In the genomic region with DNA sequence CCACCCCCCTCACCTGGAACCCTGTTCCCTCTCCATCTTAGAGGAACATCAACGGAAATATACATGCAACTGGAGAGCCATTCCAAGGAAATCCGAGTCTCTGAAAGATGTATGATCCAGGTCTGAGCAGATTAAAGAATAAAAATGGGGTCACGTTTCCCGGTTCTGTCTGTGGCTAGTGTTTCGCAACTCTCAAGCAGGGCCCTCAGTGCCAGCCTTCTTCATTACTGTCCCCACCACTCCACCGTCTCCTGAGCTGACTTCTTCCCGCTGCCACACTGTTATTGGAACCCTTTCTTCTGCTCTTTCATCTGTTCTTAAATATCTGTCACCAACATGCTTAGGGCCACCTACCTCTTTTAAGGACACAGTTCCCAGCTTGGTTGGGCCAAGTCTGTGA, we compare ENCODE assay signal across 21 mouse cellular contexts. TPM values are rescaled to one million over a fixed set of nuclear protein-coding genes. Genes with fewer than 3 reads are reported as not detected.
DNase-seq lines count a peak whose midpoint lies in the region; ATAC-seq lines count a peak whose summit lies in the region.
"Had no signal": no experiment of that assay in that cellular context is flagged by ENCODE, and none has a peak within 500 bp of the region (broad histone marks: within the 10 kb centered on the region; RNA-seq: fewer than 3 reads in every experiment).

No protein-coding gene starts in this region.

- 0 out of 2 replicates have a peak, but pooled peaks have one; percentile 47 for ATAC-seq in common myeloid progenitor, adult 5-6 weeks (replicated peaks; ENCODE audit: low read depth, poor library complexity, severe bottlenecking)
- ATAC-seq in megakaryocyte progenitor cell, adult 5-6 weeks (replicated peaks; ENCODE audit: poor library complexity): peak; percentile 53
- ATAC-seq: CD4-positive, CD25-positive, alpha-beta regulatory T cell, adult 4 months; forebrain, embryonic 13.5 days; forebrain, embryonic 15.5 days; forebrain, postnatal 0 days had no signal

- DNase-seq in 416B (ENCODE audit: low read depth): peak; percentile 52
- no peak for DNase-seq in Muller cell, postnatal 12 days (ENCODE audit: inconsistent ontology term)
- DNase-seq in ovary, postnatal 36 days (ENCODE audit: low spot score): no peak
- DNase-seq: adrenal gland, adult 2 months; adrenal gland, postnatal 10 days; adrenal gland, postnatal 25 days; B cell, adult 2 months; cerebellum, adult 11 months; cerebellum, adult 18-20 months; cerebellum, adult 8-10 months; cerebellum, adult 9-11 months; cerebellum, postnatal 14 days; cerebellum, postnatal 36 days; forebrain, postnatal 0 days had no signal

RNA-seq across cellular contexts. Expression of gene Sim2, which starts 28.4 kb away (rescaled TPM):
- total RNA-seq in common myeloid progenitor, adult 5-6 weeks (2017): not detected in 2 replicates
- 0.35 and 0.56 TPM in 2 replicates for total RNA-seq in megakaryocyte progenitor cell, adult 5-6 weeks (2015)
- 0.20 TPM in 1 of 2 replicates, not detected in the other for total RNA-seq in megakaryocyte progenitor cell, adult 5-6 weeks (2017)
- total RNA-seq: adrenal gland, adult 2 months; adrenal gland, postnatal 25 days; CH12.LX; G1E had no signal
